Mouse (Mus musculus) spleen, adult 2 months (tissue): ENCODE measurements around the gene Slc4a4. TPM values are rescaled to one million over a fixed set of nuclear protein-coding genes. Genes with fewer than 3 reads are reported as not detected.

Source experiments
- DNase-seq, 2 experiments: peaks; one replicate each; pipeline versions ENCODE4 v3.0.0 to v3.0.0-alpha.2; 2012 to 2021; ENCODE audit warnings: low spot score in 2 of 2, low read depth in 1 of 2
- H3K27ac ChIP-seq: fragments of 200-500 bp; 2 replicates; pipeline ENCODE4 v1.5.1; 2012; ENCODE audit warnings: low read length, inconsistent platforms; ENCODE audit not compliant: insufficient read depth
- H3K27me3 ChIP-seq: fragments of 200-500 bp; 2 replicates; pipeline ENCODE4 v1.6.1; 2012; ENCODE audit warnings: mild to moderate bottlenecking, moderate library complexity, low read length, inconsistent platforms; ENCODE audit not compliant: control insufficient read depth, insufficient read depth
- H3K36me3 ChIP-seq: fragments of 200-500 bp; 2 replicates; pipeline ENCODE4 v1.6.1; 2012; ENCODE audit warnings: mild to moderate bottlenecking, low read length, inconsistent platforms; ENCODE audit not compliant: control insufficient read depth, insufficient read depth
- H3K4me1 ChIP-seq: fragments of 200-500 bp; 2 replicates; pipeline ENCODE4 v1.6.1; 2011; ENCODE audit warnings: inconsistent platforms; ENCODE audit not compliant: control insufficient read depth, insufficient read depth, insufficient read length
- H3K4me3 ChIP-seq: fragments of 200-500 bp; 2 replicates; pipeline ENCODE4 v1.5.1; 2011; ENCODE audit warnings: mild to moderate bottlenecking, inconsistent platforms; ENCODE audit not compliant: insufficient read depth, insufficient read length; ENCODE audit errors: extremely low read depth
- CTCF ChIP-seq: fragments of 200-500 bp; IDR thresholded peaks from 2 replicates; pipeline ENCODE4 v1.5.1; 2011; ENCODE audit warnings: mild to moderate bottlenecking, inconsistent platforms; ENCODE audit not compliant: insufficient read depth, insufficient read length, insufficient replicate concordance; ENCODE audit errors: extremely low read depth
- POLR2A ChIP-seq: fragments of 200-500 bp; IDR thresholded peaks from 2 replicates; pipeline ENCODE4 v1.6.1; 2011; ENCODE audit warnings: low read depth, low read length, inconsistent platforms
- WGBS: fragments of 180-500 bp; shearing (Covaris S2); methylation state at CpG from one replicate; pipeline ENCODE4 v1.1.7; 2018; 5-methylcytosine and 5-hydroxymethylcytosine counted together
- polyA plus RNA-seq: library from polyadenylated mRNA; depleted of rRNA; stranded (reverse); fragments of >200 nt; gene quantifications from 2 replicates; pipeline ENCODE4 v1.2.3, GENCODE M21; 2012

Slc4a4 gene
- polyA plus RNA-seq, 1 experiment = 0.14 TPM

GRCm38 (mm10) chr5:89209973-89210703 is 323.5 kb downstream of the Slc4a4 start:
- no peak for DNase-seq
- no peak overlapping the region for H3K27ac ChIP-seq
- no peak for TF ChIP-seq POLR2A
- TF ChIP-seq CTCF = no peak
- no peak overlapping the region for H3K4me3 ChIP-seq
- no peaks in the 10 kb centered on the region for H3K4me1 ChIP-seq
- WGBS = 86% methylated on average over 7 of the region's 7 CpGs
- H3K36me3 ChIP-seq = no peaks in the 10 kb centered on the region
- no peaks in the 10 kb centered on the region for H3K27me3 ChIP-seq

- Histone ChIP-seq H3K4me3 (no peak overlapping the region), H3K27ac (no peak overlapping the region), H3K36me3 (no peaks in the 10 kb centered on the region), H3K27me3 (no peaks in the 10 kb centered on the region), H3K4me1 (no peaks in the 10 kb centered on the region)
- WGBS = 70% methylated on average over 1 of the region's 1 CpGs
- TF ChIP-seq CTCF (no peak), POLR2A (no peak)
- DNase-seq = no peak
These were observed 324.4 kb downstream of the Slc4a4 start for GRCm38 (mm10) chr5:89211057-89211456.

- no peak overlapping the region for H3K4me3 ChIP-seq
- 87% methylated on average over 8 of the region's 8 CpGs for WGBS
- no peaks in the 10 kb centered on the region for H3K36me3 ChIP-seq
- no peak for TF ChIP-seq CTCF
- TF ChIP-seq POLR2A = no peak
- no peaks in the 10 kb centered on the region for H3K27me3 ChIP-seq
- no peaks in the 10 kb centered on the region for H3K4me1 ChIP-seq
- no peak for DNase-seq
- no peak overlapping the region for H3K27ac ChIP-seq
These were observed 331.6 kb downstream of the Slc4a4 start for GRCm38 (mm10) chr5:89218222-89218621.

GRCm38 (mm10) chr5:89218709-89219108 is 332.1 kb downstream of the Slc4a4 start:
- no peaks in the 10 kb centered on the region for H3K27me3 ChIP-seq
- no peak for DNase-seq
- H3K36me3 ChIP-seq = no peaks in the 10 kb centered on the region
- H3K4me1 ChIP-seq = no peaks in the 10 kb centered on the region
- TF ChIP-seq CTCF (no peak), POLR2A (no peak)
- no peak overlapping the region for H3K27ac ChIP-seq
- WGBS = 86% methylated on average over 6 of the region's 6 CpGs
- no peak overlapping the region for H3K4me3 ChIP-seq

GRCm38 (mm10) chr5:89221658-89222057 is 335.0 kb downstream of the Slc4a4 start:
- no peaks in the 10 kb centered on the region for H3K27me3 ChIP-seq

GRCm38 (mm10) chr5:89223061-89223740 is 336.6 kb downstream of the Slc4a4 start:
- Histone ChIP-seq H3K27ac (no peak overlapping the region), H3K36me3 (no peaks in the 10 kb centered on the region), H3K4me3 (no peak overlapping the region), H3K4me1 (no peaks in the 10 kb centered on the region), H3K27me3 (no peaks in the 10 kb centered on the region)
- DNase-seq = no peak
- WGBS = 44% methylated on average over 10 of the region's 10 CpGs
- no peak for TF ChIP-seq POLR2A
- no peak for TF ChIP-seq CTCF

More at GRCm38 (mm10) chr5:89221658-89222057, 335.0 kb downstream of the Slc4a4 start:
- DNase-seq = no peak
- Histone ChIP-seq H3K4me3 (no peak overlapping the region), H3K36me3 (no peaks in the 10 kb centered on the region), H3K4me1 (no peaks in the 10 kb centered on the region), H3K27ac (no peak overlapping the region)
- WGBS = 29% methylated on average over 1 of the region's 1 CpGs
- TF ChIP-seq CTCF (peak; percentile 15; the same call in 1 of the 2 replicates), POLR2A (no peak)
